9 mouse cellular contexts compared by ENCODE assay signal in genomic region chr7:45204380-45205143, GRCm38 (mm10). TPM values are rescaled to one million over a fixed set of nuclear protein-coding genes. Genes with fewer than 3 reads are reported as not detected.
DNase-seq lines count a peak whose midpoint lies in the region; ATAC-seq lines count a peak whose summit lies in the region.
"Had no signal": no experiment of that assay in that cellular context is flagged by ENCODE, and none has a peak within 500 bp of the region (broad histone marks: within the 10 kb centered on the region; RNA-seq: fewer than 3 reads in every experiment).

Gene Ccdc155 (minus strand): TSS chr7:45204892.

- no peaks in the 10 kb centered on the region for H3K36me3 ChIP-seq in forebrain, embryonic 13.5 days (ENCODE audit: poor library complexity, severe bottlenecking)
- no peaks in the 10 kb centered on the region for H3K36me3 ChIP-seq in liver, embryonic 15.5 days (replicated peaks)
- H3K36me3 ChIP-seq in neural tube, embryonic 11.5 days (ENCODE audit: control insufficient read depth, insufficient read depth, low read length) = no peaks in the 10 kb centered on the region
- no peaks in the 10 kb centered on the region for H3K36me3 ChIP-seq in stomach, embryonic 16.5 days (ENCODE audit: control insufficient read depth, insufficient read depth, low read length)
- H3K36me3 ChIP-seq: G1E had no signal

- peak; percentile 75 to 79 for DNase-seq in CD8-positive naive resting alpha-beta T cell, adult 2 months (ENCODE audit: low read depth in 2 of 2, low spot score in 2 of 2)
- DNase-seq in heart, postnatal 10 days = peak; percentile 87 to 89
- peak; percentile 95 to 97 for DNase-seq in kidney, postnatal 4 days
- DNase-seq in neural tube, embryonic 11.5 days (ENCODE audit: low spot score) = peak; percentile 98

- no peaks in the 10 kb centered on the region for H3K9me3 ChIP-seq in forebrain, embryonic 13.5 days (replicated peaks)
- no peaks in the 10 kb centered on the region for H3K9me3 ChIP-seq in liver, embryonic 15.5 days (replicated peaks)
- no peaks in the 10 kb centered on the region for H3K9me3 ChIP-seq in neural tube, embryonic 11.5 days (ENCODE audit: control insufficient read depth, low read length)
- no peaks in the 10 kb centered on the region for H3K9me3 ChIP-seq in stomach, embryonic 16.5 days (replicated peaks; ENCODE audit: control insufficient read depth, low read length)
- H3K9me3 ChIP-seq: G1E had no signal

- 0 out of 2 replicates have a peak within 1 kb of the TSS, but pooled peaks have one; percentile 52 for H3K27ac ChIP-seq in forebrain, embryonic 13.5 days
- H3K27ac ChIP-seq in liver, embryonic 15.5 days (replicated peaks) = no peak within 1 kb of the TSS
- no peak within 1 kb of the TSS for H3K27ac ChIP-seq in neural tube, embryonic 11.5 days (ENCODE audit: low read depth, low read length)
- H3K27ac ChIP-seq in stomach, embryonic 16.5 days (ENCODE audit: low read length) = no peak within 1 kb of the TSS

- peak within 1 kb of the TSS; percentile 60 for H3K4me2 ChIP-seq in forebrain, embryonic 13.5 days
- peak within 1 kb of the TSS; percentile 80 for H3K4me2 ChIP-seq in liver, embryonic 15.5 days
- H3K4me2 ChIP-seq in neural tube, embryonic 11.5 days (ENCODE audit: low read depth) = peak within 1 kb of the TSS; percentile 42
- H3K4me2 ChIP-seq in stomach, embryonic 16.5 days (ENCODE audit: low read depth, low read length) = peak within 1 kb of the TSS; percentile 60

- H3K9ac ChIP-seq in forebrain, embryonic 13.5 days = peak within 1 kb of the TSS; percentile 61
- 0 out of 2 replicates have a peak within 1 kb of the TSS, but pooled peaks have one; percentile 21 for H3K9ac ChIP-seq in liver, embryonic 15.5 days
- peak within 1 kb of the TSS; percentile 50 for H3K9ac ChIP-seq in neural tube, embryonic 11.5 days (ENCODE audit: low read length)
- H3K9ac ChIP-seq in stomach, embryonic 16.5 days (ENCODE audit: low read length) = peak within 1 kb of the TSS; percentile 57

- 9% methylated on average over 44 of the region's 44 CpGs for WGBS in forebrain, embryonic 13.5 days
- 5% methylated on average over 44 of the region's 44 CpGs for WGBS in liver, embryonic 15.5 days (ENCODE audit: insufficient replicate concordance)
- WGBS in neural tube, embryonic 11.5 days = 10% methylated on average over 43 of the region's 44 CpGs
- 8% methylated on average over 44 of the region's 44 CpGs for WGBS in stomach, embryonic 16.5 days

- peaks cover 18% of the 10 kb centered on the region for H3K27me3 ChIP-seq in forebrain, embryonic 13.5 days
- peaks cover 12% of the 10 kb centered on the region for H3K27me3 ChIP-seq in liver, embryonic 15.5 days
- no peaks in the 10 kb centered on the region for H3K27me3 ChIP-seq in neural tube, embryonic 11.5 days (ENCODE audit: control insufficient read depth, insufficient read depth, low read length)
- no peaks in the 10 kb centered on the region for H3K27me3 ChIP-seq in stomach, embryonic 16.5 days (ENCODE audit: control insufficient read depth, insufficient read depth, low read length)

- peak; percentile 93 for ATAC-seq in cerebellum, adult (ENCODE audit: insufficient number of reproducible peaks, low FRiP score, low TSS enrichment)
- peak; percentile 98 for ATAC-seq in forebrain, embryonic 13.5 days
- ATAC-seq in liver, embryonic 15.5 days (ENCODE audit: insufficient read depth) = peak; percentile 84
- ATAC-seq in neural tube, embryonic 11.5 days (ENCODE audit: insufficient read depth, low FRiP score, low TSS enrichment) = peak; percentile 94
- peak; percentile 95 for ATAC-seq in stomach, embryonic 16.5 days (ENCODE audit: insufficient read depth, low FRiP score)

- H3K4me3 ChIP-seq in forebrain, embryonic 13.5 days = peak within 1 kb of the TSS; percentile 45
- peak within 1 kb of the TSS; percentile 55 for H3K4me3 ChIP-seq in liver, embryonic 15.5 days (replicated peaks)
- peak within 1 kb of the TSS; percentile 31 for H3K4me3 ChIP-seq in neural tube, embryonic 11.5 days (ENCODE audit: low read depth, low read length)
- peak within 1 kb of the TSS; percentile 54 for H3K4me3 ChIP-seq in stomach, embryonic 16.5 days (replicated peaks; ENCODE audit: low read length)

- H3K4me1 ChIP-seq in forebrain, embryonic 13.5 days = 0 out of 2 replicates have a peak, but pooled peaks cover 4% of the 10 kb centered on the region
- H3K4me1 ChIP-seq in liver, embryonic 15.5 days (replicated peaks) = peaks cover 13% of the 10 kb centered on the region
- no peaks in the 10 kb centered on the region for H3K4me1 ChIP-seq in neural tube, embryonic 11.5 days (ENCODE audit: control insufficient read depth, insufficient read depth, low read length)
- H3K4me1 ChIP-seq in stomach, embryonic 16.5 days (ENCODE audit: control insufficient read depth, insufficient read depth, low read length) = no peaks in the 10 kb centered on the region

- intact Hi-C loops in heart, postnatal 10 days (cut with DNase I) = no loop called here

RNA-seq across cellular contexts. Expression of gene Ccdc155, which starts in this region (rescaled TPM):
- 0.87 and 0.93 TPM in 2 replicates for polyA plus RNA-seq in forebrain, embryonic 13.5 days (2015; fragmentation: Nextera tagmentation; extraction: Ambion mirVana)
- total RNA-seq in heart, postnatal 10 days (2021) = not detected
- 0.07 and 0.13 TPM in 2 replicates for polyA plus RNA-seq in liver, embryonic 15.5 days (2015; fragmentation: Nextera tagmentation; extraction: Ambion mirVana)
- 0.27 and 0.47 TPM in 2 replicates for polyA plus RNA-seq in neural tube, embryonic 11.5 days (2014; fragmentation: Nextera tagmentation; extraction: Ambion mirVana)
- 0.55 and 1.5 TPM in 2 replicates for polyA plus RNA-seq in stomach, embryonic 16.5 days (2015; fragmentation: Nextera tagmentation; extraction: Ambion mirVana)
- total RNA-seq: G1E had no signal
- polyA plus RNA-seq: G1E had no signal

Comparison
In these comparisons a context has a peak if more than half of its experiments do, and no peak if none do; other contexts are left out.
1. Peak in ATAC-seq, H3K4me3 ChIP-seq, H3K27ac ChIP-seq, H3K9ac ChIP-seq and H3K4me2 ChIP-seq in forebrain, embryonic 13.5 days; RNA of the gene not detected or under 1 TPM.
2. Peak in DNase-seq in heart, postnatal 10 days; RNA of the gene not detected or under 1 TPM.
3. Peak in ATAC-seq, H3K4me3 ChIP-seq, H3K9ac ChIP-seq and H3K4me2 ChIP-seq in liver, embryonic 15.5 days; RNA of the gene not detected or under 1 TPM.
4. Peak in DNase-seq, ATAC-seq, H3K4me3 ChIP-seq, H3K9ac ChIP-seq and H3K4me2 ChIP-seq in neural tube, embryonic 11.5 days; RNA of the gene not detected or under 1 TPM.